Mouse (Mus musculus) embryonic facial prominence, embryonic 12.5 days (tissue): ENCODE data around the gene Bhlha9. TPM values are rescaled to one million over a fixed set of nuclear protein-coding genes. Genes with fewer than 3 reads are reported as not detected.

Experiments used
- ATAC-seq: fragments of 200-750 bp; cut with Nextera tagmentation; 2 replicates; pipeline ENCODE4 v1.8.0; 2017; ENCODE audit not compliant: insufficient number of reproducible peaks, insufficient read depth, low FRiP score, low TSS enrichment
- H3K27ac ChIP-seq: fragments of 300-500 bp; sonication (generic); 2 replicates; pipeline ENCODE4 v1.5.1; 2016; ENCODE audit warnings: mild to moderate bottlenecking
- H3K27me3 ChIP-seq: fragments of 300-500 bp; sonication (generic); 2 replicates; pipeline ENCODE4 v1.6.1; 2016; ENCODE audit warnings: mild to moderate bottlenecking, moderate library complexity
- H3K36me3 ChIP-seq: fragments of 300-500 bp; sonication (generic); 2 replicates; pipeline ENCODE4 v1.6.1; 2016; ENCODE audit warnings: mild to moderate bottlenecking
- H3K4me1 ChIP-seq: fragments of 300-500 bp; sonication (generic); 2 replicates; pipeline ENCODE4 v1.6.1; 2016
- H3K4me2 ChIP-seq: fragments of 300-500 bp; sonication (generic); replicated peaks from 2 replicates; pipeline ENCODE4 v1.6.1; 2016; ENCODE audit warnings: mild to moderate bottlenecking, moderate library complexity
- H3K4me3 ChIP-seq: fragments of 300-500 bp; sonication (generic); 2 replicates; pipeline ENCODE4 v1.5.1; 2016; ENCODE audit warnings: mild to moderate bottlenecking
- H3K9ac ChIP-seq: fragments of 300-500 bp; sonication (generic); 2 replicates; pipeline ENCODE4 v1.6.1; 2016; ENCODE audit warnings: mild to moderate bottlenecking, moderate library complexity
- H3K9me3 ChIP-seq: fragments of 300-500 bp; sonication (generic); 2 replicates; pipeline ENCODE4 v1.6.1; 2016; ENCODE audit warnings: mild to moderate bottlenecking, moderate library complexity
- WGBS: fragments of 180-500 bp; shearing (Covaris S2); methylation state at CpG from one replicate; pipeline ENCODE4 v1.1.7; 2016; 5-methylcytosine and 5-hydroxymethylcytosine counted together
- polyA plus RNA-seq: library from polyadenylated mRNA; unstranded; fragments of >200 nt; fragmentation: Nextera tagmentation; extraction: Ambion mirVana; gene quantifications from 2 replicates; pipeline ENCODE4 v1.2.1, GENCODE M21; 2016

Bhlha9 gene
- 0.13 TPM in 1 of 2 replicates, not detected in the other for polyA plus RNA-seq

DNA sequence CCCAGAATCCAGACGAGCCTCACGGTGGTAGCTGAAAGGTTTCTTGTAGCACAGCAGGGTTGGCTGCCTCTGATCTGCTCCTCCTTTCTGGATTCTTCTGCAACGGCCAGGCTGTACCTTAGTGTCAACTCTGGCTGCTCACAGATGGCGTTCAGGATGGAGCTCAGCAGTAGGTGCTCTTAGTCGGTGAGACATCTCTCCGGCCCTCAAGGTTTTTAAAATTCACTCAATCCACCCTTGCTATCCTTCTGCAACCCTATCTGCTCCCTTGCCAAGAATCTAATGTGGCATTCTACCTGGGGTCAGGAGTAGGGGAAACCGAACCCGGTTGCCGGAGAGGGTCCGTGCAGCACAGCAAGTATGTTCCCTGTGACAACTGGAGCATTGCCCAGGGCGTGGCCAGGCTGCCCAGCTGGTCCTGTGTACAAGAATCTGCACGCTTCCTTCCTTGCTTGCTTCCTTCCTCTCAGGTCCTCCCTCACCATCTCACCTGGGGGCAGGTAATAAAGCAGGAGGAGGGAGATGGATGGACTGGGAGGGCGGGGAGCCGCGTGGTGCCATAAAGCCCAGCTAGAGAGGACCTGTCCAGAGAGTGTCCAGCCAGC, at the start of gene Bhlha9:
TSS of gene Bhlha9 (plus strand) at position 600 of the 605 bp plus-strand sequence.
- H3K36me3 ChIP-seq, result no peaks in the 10 kb centered on the region
- H3K4me3 ChIP-seq, result peak within 1 kb of the TSS; percentile 39
- H3K9ac ChIP-seq, result peak within 1 kb of the TSS; percentile 37
- peak within 1 kb of the TSS; percentile 67 for H3K4me2 ChIP-seq
- 55% methylated on average over 15 of the region's 15 CpGs for WGBS
- H3K9me3 ChIP-seq, result no peaks in the 10 kb centered on the region
- peaks cover 81% of the 10 kb centered on the region for H3K27me3 ChIP-seq
- peaks cover 10% of the 10 kb centered on the region for H3K4me1 ChIP-seq
- ATAC-seq, result no peak
- no peak within 1 kb of the TSS for H3K27ac ChIP-seq

- Histone ChIP-seq H3K9ac (peak overlapping the region; percentile 65), H3K27me3 (peaks cover 26% of the 10 kb centered on the region), H3K4me1 (peaks cover 6% of the 10 kb centered on the region), H3K4me2 (peak overlapping the region; percentile 100), H3K27ac (no peak overlapping the region), H3K9me3 (no peaks in the 10 kb centered on the region), H3K36me3 (no peaks in the 10 kb centered on the region), H3K4me3 (peak overlapping the region; percentile 67)
- WGBS, result 1% methylated on average over 66 of the region's 66 CpGs
- no peak for ATAC-seq
These were observed 49.6 kb upstream of the Bhlha9 start for GRCm38 (mm10) chr11:76622566-76623205.

DNA sequence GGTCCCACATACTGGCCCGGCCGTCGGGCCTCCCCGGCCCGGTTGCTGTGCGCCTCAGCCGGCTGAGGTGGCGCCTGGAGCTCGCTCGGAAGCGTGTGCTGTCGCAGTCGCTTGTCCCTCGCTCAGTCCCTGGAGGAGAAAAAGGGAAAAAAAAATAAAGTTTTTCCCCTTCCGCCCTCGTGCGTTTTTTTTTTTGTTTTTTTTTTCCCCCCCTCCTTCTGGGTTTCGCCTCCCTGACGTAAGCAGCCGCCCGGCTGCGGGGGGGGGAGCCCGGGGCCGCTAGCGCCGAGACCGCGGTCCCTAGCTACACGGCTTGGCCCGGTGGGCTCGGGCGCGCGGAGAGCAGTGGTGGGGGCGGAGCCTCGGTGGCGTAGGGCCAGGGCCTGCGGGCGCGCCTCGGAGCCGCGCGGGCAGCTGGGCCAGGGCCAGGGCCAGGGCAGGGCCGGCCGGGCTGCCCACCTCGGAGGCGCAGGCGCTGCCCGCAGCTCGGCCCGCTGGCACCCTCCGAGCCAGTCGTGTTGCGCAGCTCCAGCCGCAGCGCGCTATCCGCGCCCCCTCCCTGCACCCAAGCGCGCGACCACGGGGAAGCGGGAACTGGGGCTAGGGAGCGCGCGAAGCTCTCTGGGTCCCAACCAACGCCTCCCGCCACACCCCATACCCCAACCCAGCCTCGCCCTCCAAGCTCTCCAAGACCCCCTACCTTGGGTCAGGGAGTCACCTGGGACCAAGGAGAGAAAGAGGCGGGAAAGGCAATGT, 48.9 kb upstream of the Bhlha9 start:
- Histone ChIP-seq H3K9me3 (no peaks in the 10 kb centered on the region), H3K27me3 (peaks cover 26% of the 10 kb centered on the region), H3K36me3 (no peaks in the 10 kb centered on the region), H3K27ac (no peak overlapping the region), H3K4me2 (peak overlapping the region; percentile 100), H3K9ac (peak overlapping the region; percentile 65), H3K4me3 (peak overlapping the region; percentile 67), H3K4me1 (peaks cover 6% of the 10 kb centered on the region)
- peak; percentile 67; the same call in 1 of the 2 replicates for ATAC-seq
- WGBS, result 1% methylated on average over 68 of the region's 72 CpGs

- Histone ChIP-seq H3K4me1 (peaks cover 6% of the 10 kb centered on the region), H3K36me3 (no peaks in the 10 kb centered on the region), H3K27me3 (peaks cover 26% of the 10 kb centered on the region), H3K4me3 (peak overlapping the region; percentile 67; the same call in 1 of the 2 replicates), H3K27ac (no peak overlapping the region), H3K9me3 (no peaks in the 10 kb centered on the region), H3K9ac (no peak overlapping the region), H3K4me2 (peak overlapping the region; percentile 100)
- ATAC-seq, result no peak
- 43% methylated on average over 10 of the region's 10 CpGs for WGBS
These were observed 48.2 kb upstream of the Bhlha9 start for GRCm38 (mm10) chr11:76624071-76624470.

DNA sequence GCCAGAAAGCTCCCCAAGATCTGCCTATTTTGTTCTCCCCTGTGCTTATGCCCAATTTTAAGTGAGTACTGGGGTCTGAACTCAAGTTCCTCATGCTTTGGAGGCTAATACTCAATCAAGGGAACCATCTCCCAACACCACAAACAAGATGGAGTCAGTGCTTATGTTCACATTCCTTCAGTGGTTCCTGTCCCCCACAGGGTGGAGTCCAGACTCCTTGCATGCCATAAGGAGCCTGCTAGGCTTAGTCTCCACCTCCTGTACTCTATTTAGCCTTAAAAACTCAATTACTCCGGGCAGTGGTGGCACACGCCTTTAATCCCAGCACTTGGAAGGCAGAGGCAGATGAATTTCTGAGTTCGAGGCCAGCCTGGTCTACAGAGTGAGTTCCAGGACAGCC, 47.4 kb upstream of the Bhlha9 start:
- peaks cover 26% of the 10 kb centered on the region for H3K27me3 ChIP-seq

GRCm38 (mm10) chr11:76628613-76629012, 43.7 kb upstream of the Bhlha9 start:
- Histone ChIP-seq H3K9me3 (no peaks in the 10 kb centered on the region), H3K4me3 (no peak overlapping the region), H3K4me2 (no peak overlapping the region), H3K27me3 (0 out of 2 replicates have a peak, but pooled peaks cover 2% of the 10 kb centered on the region), H3K36me3 (no peaks in the 10 kb centered on the region), H3K27ac (no peak overlapping the region), H3K9ac (no peak overlapping the region), H3K4me1 (no peaks in the 10 kb centered on the region)
- no peak for ATAC-seq
- WGBS, result 77% methylated on average over 5 of the region's 5 CpGs

More for the DNA sequence above, 47.4 kb upstream of the Bhlha9 start:
- H3K4me1 ChIP-seq, result peaks cover 6% of the 10 kb centered on the region
- no peak for ATAC-seq
- H3K9ac ChIP-seq, result no peak overlapping the region
- no peaks in the 10 kb centered on the region for H3K36me3 ChIP-seq
- no peak overlapping the region for H3K4me3 ChIP-seq
- no peaks in the 10 kb centered on the region for H3K9me3 ChIP-seq
- no peak overlapping the region for H3K27ac ChIP-seq
- 74% methylated on average over 3 of the region's 3 CpGs for WGBS
- H3K4me2 ChIP-seq, result no peak overlapping the region

DNA sequence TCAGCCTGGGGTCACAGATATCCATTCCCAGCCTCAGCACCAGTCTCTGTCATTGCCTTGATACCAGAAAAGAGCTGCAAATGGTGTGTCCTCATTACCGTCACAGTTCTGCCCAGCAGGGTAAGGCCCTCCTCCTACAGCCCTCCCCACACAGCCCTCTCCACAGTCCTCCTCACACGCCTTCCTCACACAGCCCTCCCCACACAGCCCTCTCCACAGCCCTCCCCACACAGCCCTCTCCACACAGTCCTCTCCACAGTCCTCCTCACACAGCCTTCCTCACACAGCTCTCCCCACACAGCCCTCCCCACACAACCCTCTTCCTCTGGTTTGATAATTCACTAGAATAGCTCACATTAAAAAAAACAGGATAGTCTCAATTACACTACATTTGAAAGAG, 42.2 kb upstream of the Bhlha9 start:
- Histone ChIP-seq H3K4me2 (no peak overlapping the region), H3K9me3 (no peaks in the 10 kb centered on the region), H3K4me3 (no peak overlapping the region), H3K36me3 (no peaks in the 10 kb centered on the region), H3K4me1 (no peaks in the 10 kb centered on the region), H3K27me3 (0 out of 2 replicates have a peak, but pooled peaks cover 2% of the 10 kb centered on the region), H3K9ac (no peak overlapping the region), H3K27ac (no peak overlapping the region)
- no peak for ATAC-seq
- WGBS, result 38% methylated on average over 2 of the region's 2 CpGs

- no peaks in the 10 kb centered on the region for H3K9me3 ChIP-seq
- 83% methylated on average over 5 of the region's 5 CpGs for WGBS
- H3K36me3 ChIP-seq, result no peaks in the 10 kb centered on the region
- H3K27ac ChIP-seq, result no peak overlapping the region
- H3K4me3 ChIP-seq, result no peak overlapping the region
- H3K4me1 ChIP-seq, result no peaks in the 10 kb centered on the region
- no peak overlapping the region for H3K9ac ChIP-seq
- 0 out of 2 replicates have a peak, but pooled peaks cover 2% of the 10 kb centered on the region for H3K27me3 ChIP-seq
- ATAC-seq, result no peak
- H3K4me2 ChIP-seq, result no peak overlapping the region
These were observed 41.8 kb upstream of the Bhlha9 start for GRCm38 (mm10) chr11:76630487-76630886.

DNA sequence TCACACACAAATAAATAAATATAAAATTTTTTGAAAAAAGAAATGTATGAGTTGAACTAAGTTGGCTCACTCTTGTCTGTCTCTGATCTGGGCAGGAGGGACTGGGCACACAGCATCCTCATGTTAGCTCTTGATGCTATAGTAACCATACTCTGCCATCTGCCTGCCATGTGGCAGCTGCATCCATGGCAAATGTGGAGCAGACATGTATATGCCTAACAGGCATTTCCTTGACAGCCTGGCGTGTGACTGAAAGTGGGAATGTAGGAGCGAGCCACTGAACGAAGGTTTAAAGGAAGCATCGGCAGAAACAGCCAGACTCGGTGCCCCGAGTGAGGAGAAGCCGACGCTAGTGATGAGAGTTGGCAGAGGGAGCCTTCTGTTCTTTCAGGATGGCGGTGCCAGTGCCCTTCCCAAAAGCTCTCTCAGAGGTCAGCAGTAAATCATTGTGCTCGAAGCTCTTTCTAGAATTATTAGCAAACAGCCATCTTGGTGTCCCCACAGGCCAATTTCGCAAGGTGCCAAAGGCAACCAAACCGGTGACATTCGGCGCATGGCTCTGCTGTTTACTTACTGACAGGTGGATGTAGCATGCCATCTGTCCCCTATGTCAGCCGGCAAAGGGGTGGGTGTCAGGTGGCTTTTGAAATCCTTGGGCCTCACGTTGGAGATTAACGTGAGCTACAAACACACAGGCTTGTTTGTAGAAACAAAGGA, 32.8 kb upstream of the Bhlha9 start:
- H3K27me3 ChIP-seq, result no peaks in the 10 kb centered on the region
- H3K4me2 ChIP-seq, result no peak overlapping the region
- no peak for ATAC-seq
- 77% methylated on average over 17 of the region's 17 CpGs for WGBS
- H3K27ac ChIP-seq, result no peak overlapping the region
- H3K4me3 ChIP-seq, result no peak overlapping the region
- no peaks in the 10 kb centered on the region for H3K9me3 ChIP-seq
- H3K36me3 ChIP-seq, result no peaks in the 10 kb centered on the region
- H3K9ac ChIP-seq, result no peak overlapping the region
- H3K4me1 ChIP-seq, result peaks cover 5% of the 10 kb centered on the region; the same call in 1 of the 2 replicates

DNA sequence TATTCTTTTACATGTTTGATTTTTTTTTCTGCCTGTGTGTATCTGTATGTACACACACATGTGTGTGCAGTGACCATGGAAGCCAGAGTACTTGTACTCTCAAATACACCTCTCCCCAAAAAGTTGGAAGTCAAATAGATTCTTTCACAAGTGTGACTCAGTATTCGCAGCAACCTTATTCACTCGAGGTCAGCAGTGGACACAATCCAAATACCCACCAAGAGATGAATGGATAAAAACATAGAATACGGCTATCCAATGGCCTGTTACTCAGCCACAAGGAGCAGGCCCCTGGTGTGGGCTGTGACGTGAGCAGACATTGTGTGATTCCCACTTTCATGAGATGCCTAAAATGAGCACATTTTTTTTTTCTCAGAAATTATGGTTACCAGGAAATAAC, 32.0 kb upstream of the Bhlha9 start:
- H3K9ac ChIP-seq, result no peak overlapping the region
- peaks cover 13% of the 10 kb centered on the region for H3K4me1 ChIP-seq
- 77% methylated on average over 4 of the region's 4 CpGs for WGBS
- no peak overlapping the region for H3K27ac ChIP-seq
- no peak overlapping the region for H3K4me3 ChIP-seq
- no peak overlapping the region for H3K4me2 ChIP-seq
- no peaks in the 10 kb centered on the region for H3K27me3 ChIP-seq
- no peaks in the 10 kb centered on the region for H3K36me3 ChIP-seq
- H3K9me3 ChIP-seq, result no peaks in the 10 kb centered on the region
- ATAC-seq, result no peak

- H3K4me1 ChIP-seq, result peaks cover 32% of the 10 kb centered on the region
- ATAC-seq, result no peak
- H3K27me3 ChIP-seq, result no peaks in the 10 kb centered on the region
- no peak overlapping the region for H3K27ac ChIP-seq
- H3K9me3 ChIP-seq, result no peaks in the 10 kb centered on the region
- H3K9ac ChIP-seq, result no peak overlapping the region
- no peaks in the 10 kb centered on the region for H3K36me3 ChIP-seq
- no peak overlapping the region for H3K4me3 ChIP-seq
- no peak overlapping the region for H3K4me2 ChIP-seq
- WGBS, result 23% methylated on average over 6 of the region's 6 CpGs
These were observed 28.0 kb upstream of the Bhlha9 start for GRCm38 (mm10) chr11:76644257-76644656.
